Mouse (Mus musculus) small intestine, adult 2 months (tissue): ENCODE measurements at regions not wholly inside any gene's neighbourhood (a gene's known extent, or its start where the extent isn't known, plus 50 kb on each side); places are given as distances from the start of the nearest gene placed in this dataset.

ENCODE experiments used
- CTCF ChIP-seq: fragments of 200-500 bp; IDR thresholded peaks from 2 replicates; pipeline ENCODE4 v1.5.1; 2012; ENCODE audit warnings: low read depth, mild to moderate bottlenecking, control low read depth, inconsistent platforms, low read length, moderate library complexity, mixed read lengths; ENCODE audit not compliant: insufficient replicate concordance, insufficient read length; ENCODE audit errors: extremely low read depth
- POLR2A ChIP-seq: fragments of 200-500 bp; IDR thresholded peaks from 2 replicates; pipeline ENCODE4 v1.6.1; 2012; ENCODE audit warnings: low read depth, mild to moderate bottlenecking, control low read depth, inconsistent platforms, low read length, moderate library complexity

DNA sequence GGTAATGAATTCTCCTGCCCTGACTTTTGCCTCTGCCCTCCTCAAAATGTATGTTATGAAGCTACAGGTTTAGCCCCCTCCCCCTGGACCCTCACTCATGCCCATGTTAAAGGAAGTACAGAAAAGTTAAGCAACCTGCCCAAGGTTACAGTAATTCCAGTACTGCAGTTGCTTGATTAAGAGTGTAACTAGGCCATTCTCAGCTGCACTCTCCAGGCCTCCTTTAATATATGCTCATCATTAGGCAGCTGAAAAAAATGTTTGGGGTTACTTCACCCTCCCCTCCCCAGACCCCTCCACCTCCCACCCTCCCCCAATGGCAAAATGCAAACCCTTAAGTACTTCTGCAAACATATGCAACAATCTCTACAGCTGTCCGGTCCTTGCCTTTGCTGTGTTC lies 101.6 kb upstream of the Spred1 start:
- TF ChIP-seq POLR2A = no peak
- no peak for TF ChIP-seq CTCF
